Mouse (Mus musculus): ENCODE measurements around the gene Ggt5.

Gene Ggt5

DNA sequence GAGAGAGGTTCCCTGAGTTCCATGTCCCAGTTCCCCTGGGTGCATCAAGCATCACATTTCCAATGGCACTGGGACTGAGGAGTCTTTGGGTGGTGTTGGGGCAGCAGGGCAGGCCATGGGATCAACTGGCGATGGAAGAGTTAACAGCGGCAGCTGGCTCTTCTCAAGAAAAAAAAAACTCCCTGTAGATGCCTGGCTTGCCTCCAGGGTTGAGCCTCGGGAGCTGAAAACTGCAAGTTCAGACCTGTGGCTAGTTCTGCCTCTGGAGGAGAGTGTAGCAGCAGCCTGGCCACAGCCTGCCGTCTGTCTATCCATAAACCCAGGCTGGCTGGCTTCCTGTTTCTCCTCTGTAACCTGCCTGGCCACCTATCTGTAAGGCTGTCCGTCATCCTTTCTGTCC is at the start of gene Ggt5:
Gene Ggt5 (plus strand): TSS at position 212 of the 400 bp plus-strand sequence.
- peak; percentile 98 for DNase-seq

DNA sequence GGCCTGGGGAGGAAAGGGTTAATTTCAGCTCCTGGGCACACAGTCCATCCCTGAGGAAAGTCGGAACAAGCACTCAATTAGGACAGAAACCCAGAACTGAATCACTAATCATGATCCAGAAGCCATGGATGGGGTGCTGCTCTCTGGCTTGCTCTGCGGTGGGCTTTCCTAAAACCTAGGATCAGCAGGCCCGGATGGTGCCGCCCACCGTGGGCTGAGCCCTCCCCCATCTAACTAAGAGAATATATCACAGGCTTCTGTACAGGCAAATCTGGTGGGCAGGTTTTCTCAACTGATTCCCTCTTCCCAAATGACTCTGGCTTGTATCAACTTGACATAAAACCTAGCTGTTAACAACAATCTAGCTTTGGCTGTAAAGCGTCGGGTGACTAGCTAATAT is 41.2 kb upstream of the Ggt5 start:
- DNase-seq, result peak; percentile 59

DNA sequence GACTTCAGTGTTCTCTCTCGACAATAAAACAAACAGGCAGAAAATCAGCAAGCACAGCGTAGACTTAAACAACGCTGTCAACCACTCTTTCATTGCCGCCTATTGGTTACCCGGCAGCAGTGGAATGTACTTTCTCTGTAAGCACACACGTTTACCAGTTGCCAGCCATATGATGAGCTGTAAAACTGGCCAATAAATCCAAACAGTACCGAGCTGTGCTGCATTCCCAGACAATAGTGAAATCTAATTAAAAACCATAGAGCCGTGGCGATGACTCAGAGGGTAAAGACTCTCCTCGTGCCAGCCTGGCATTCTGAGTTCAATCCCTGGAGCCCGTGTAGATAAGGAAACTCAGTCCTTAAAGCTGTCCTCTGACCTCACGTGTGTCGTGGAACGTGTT is 40.7 kb upstream of the Ggt5 start:
- DNase-seq, result peak; percentile 79

DNA sequence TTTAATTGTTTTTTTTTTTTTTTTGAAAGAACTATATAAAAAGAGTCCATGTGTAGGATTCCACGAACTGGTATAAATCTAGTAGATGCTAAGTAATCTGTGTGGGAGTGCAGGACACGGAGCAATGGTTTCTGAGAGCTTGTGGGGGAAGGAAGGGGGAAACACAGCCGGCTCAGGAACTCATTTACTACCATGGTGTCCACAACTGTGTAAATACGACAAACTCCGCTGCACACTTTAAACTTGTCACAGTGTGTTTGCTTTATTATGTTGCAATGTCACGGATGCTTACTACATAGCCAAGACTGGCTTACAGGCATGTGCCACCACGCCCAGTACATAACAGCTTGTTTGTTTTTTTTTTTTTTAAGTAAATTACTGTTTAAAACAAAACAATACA is 39.3 kb upstream of the Ggt5 start:
- DNase-seq, result peak; percentile 19

DNA sequence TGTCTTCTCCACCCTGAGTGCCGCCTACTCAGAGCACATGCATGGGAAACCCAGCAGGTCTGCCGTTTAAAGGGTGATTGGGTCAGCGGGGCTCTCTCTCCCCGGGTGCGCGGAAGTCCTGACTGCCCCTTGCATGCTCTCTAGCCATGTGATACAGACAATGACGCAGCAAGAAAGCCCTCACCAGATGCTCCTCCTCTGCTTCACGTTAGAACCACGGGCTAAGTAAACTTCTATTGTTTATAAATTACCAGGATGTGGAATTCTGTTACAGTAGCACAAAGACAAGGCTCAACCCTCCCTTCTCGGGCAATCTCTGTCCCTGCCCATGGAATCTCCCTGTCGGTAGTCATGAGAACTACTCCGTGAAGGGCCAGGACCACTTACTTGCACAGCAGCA is 38.0 kb upstream of the Ggt5 start:
- DNase-seq, result peak; percentile 82

DNA sequence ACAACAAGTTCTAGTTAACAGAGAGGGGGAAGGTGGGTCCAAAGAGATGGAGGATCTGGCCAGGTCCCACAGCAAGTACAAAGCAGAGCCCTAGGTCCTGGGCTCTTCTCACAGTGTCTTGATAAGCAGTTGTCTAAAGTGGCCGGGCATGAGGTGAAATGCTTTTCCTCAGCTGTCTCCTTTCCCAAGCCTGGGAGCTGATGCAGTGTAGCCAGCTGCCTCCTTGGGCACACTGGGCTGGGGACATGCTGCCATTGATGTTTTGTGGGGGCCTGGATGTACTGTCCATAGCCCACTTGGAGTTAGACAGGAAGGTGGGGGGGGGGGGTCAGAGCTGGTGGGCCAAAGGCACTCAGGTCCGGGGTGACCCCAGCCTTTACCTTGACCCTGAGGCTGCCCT is 37.0 kb upstream of the Ggt5 start:
- peak; percentile 74 for DNase-seq

DNA sequence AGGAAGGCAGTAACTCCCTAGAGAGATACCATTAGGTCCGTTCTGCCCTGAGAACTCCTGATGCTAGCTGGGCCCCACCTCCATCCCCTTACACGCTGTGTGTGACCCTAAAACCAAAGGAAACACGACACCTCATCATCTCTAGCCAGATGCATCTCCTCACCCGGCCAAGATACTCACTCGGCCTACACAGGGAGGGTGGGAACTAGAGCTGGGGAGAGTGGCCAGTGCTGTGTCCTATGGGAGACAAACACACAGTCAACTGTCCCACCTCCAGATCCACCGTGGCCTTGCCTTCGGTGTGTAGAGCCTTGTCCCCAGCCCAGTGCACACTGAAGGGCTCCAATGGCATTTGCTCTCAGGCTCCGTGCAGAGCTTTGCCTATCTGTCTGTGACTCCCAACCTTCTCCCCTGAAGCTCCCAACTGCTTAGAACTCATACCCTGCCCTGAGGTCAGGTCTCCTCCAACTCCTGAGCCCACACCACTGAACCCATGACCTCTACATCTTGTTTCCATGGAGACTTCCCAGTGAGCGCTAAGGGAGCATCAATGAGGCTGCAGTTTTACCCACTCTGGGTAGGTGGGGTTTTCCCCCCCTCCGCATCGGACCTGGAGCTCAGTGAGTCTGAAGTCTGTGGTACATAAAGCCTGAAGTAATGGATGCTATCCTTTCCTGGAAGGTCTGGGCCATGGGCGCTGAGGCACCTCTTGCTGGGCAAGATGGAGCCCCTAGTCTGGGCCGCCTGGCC is 36.3 kb upstream of the Ggt5 start:
- peak; percentile 80 for DNase-seq

DNA sequence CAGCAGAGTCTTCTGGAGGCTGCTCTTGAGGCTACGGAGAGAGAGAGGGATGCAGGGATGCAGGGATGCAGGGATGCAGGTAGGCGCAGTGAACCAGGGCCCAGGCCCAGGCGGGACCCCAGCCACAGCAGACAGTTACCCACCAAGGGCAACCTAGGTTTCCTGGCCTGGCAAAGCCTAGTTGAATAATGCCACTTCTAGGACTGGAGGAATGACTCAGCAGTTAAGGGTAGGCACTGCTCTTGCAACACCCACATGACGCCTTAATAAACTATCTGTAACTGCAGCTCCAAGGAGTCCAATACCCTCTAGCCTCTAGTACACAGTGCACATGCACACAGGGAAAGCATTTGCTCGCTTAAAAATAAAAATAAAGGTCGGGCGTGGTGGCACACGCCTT is 35.0 kb upstream of the Ggt5 start:
- peak; percentile 71 for DNase-seq

DNA sequence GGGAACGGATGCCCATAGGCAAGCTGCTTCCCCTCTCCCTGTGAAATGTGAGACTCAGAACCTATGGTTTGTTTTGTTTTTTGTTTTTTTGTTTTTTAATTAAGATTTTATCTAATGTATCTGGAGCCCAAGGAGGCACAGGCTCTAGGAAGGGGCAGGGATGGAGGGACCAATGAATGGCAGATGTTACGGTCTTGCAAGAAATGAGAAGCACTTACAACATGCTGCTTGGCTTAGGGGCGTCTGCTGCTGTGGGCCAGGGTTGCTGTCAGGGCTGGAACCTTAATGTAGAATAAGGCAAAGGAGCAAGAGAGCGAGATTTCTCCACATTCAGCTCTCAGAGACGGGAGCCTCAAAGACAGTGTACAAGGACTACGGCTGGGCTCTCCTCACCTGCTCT is 33.6 kb upstream of the Ggt5 start:
- peak; percentile 70 for DNase-seq

DNA sequence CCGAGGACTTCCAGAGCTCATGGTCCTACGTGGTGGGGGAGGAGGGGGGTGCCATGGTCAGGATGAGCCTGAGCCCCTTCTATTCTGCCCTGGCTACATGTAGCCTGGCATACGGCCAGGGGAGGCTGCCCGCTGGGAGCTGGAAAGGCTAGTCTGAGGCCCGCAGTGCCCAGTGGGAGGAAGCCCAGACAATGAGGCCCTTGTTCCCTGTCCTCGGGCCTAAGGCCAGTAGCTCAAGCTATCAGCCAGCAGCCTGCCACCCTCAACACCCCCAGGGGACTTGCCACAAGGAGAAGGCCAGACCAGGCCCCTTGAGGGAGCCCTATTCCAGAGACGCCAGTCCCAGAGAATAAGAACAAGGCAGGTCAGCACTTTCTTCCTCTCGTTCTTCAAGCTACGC is 33.1 kb upstream of the Ggt5 start:
- peak; percentile 88 for DNase-seq

DNA sequence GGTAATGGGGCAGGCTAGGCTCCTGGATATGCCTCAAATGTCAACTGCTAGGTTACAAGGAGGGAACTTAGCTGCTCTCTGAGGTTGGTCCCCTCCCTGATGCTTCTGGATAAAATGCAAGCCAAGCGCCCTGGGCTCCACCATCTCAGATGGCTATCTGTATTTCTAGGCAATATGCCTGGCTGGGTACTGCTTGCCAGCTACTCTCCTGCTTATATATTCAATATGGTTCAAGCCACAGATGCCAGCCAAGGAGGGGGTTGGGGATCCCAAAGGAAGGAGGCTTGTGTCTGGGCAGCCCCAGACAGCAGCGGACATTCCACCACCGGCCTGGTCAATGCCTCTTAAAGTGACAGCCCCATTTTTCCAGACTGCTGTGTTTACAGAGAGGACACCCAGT is 30.6 kb upstream of the Ggt5 start:
- DNase-seq, result peak; percentile 87

DNA sequence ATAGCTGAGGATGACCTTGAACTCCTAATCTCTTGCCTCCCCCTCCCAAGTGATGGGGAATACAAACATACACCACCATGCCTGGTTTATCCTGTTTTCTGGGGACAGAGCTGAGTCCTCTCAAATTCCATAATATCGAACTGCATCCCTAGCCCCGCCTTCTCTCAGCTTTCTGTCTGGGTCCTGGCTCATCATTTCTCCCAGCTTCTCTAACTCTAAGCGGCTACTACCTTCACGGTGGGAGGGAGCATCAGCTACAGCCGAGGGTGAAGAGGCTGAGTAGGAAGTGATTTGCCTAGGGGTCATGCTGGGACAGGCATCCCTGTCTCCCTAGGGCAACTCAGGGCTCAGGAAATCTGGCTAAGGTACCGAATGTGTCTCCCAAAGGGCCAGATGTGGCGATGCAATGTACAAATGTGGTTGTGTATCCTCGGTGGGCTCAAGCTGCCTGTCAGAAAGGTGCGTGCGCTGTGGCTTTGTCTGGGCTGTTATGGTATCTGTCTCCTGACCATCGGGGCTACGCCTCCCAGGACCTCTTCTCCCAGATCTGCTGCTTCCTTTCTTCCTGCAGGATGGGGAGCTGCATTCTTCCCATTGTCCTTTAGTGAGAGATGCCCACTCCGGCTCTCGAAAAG is 30.0 kb upstream of the Ggt5 start:
- DNase-seq, result peak; percentile 88

DNA sequence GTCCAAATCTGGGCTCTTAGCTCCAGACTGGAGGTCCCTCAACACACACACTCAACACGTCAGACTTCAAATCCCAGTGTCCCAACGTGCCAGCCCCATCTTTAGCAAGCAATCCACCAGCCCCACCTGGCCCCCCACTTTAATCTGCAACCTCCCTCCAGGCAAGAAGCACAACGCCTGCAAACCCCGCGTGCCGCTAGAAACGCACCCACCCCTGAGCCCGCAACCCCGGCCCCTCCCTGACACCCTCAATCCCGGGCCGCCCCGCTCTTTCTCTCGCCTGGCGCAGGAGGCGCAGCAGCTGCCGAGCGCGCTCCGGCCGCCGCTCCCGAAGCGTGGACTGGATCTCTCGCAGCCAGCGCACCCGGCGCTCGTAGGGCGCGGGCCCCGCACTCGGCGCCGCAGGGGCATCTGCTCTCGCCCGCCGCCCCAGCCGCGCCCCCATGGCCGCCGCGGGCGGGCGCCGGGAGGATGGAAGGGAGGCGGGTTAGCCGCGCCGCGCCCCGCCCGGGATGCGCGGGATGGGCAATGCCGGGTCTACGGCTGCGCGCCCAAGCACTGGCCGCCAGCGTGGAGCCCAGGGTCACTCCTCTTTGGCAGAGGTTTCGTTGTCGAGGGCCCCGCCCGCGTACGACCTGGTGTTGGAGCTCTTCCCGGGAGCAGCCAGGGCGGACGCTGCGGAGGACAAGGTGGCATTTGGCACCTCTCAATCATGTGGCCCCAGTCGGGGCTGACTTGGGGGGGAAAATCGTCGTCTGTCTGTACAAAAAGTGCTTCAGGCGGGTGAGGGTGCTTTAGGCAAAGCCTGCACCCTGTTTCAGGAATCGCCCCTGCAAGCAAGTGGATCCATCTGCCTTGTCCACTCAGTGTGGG is 29.2 kb upstream of the Ggt5 start, which contains the start of gene Lrrc75b:
Gene Lrrc75b (minus strand): TSS at position 655 of the 873 bp plus-strand sequence.
- peak; percentile 96 for DNase-seq

DNA sequence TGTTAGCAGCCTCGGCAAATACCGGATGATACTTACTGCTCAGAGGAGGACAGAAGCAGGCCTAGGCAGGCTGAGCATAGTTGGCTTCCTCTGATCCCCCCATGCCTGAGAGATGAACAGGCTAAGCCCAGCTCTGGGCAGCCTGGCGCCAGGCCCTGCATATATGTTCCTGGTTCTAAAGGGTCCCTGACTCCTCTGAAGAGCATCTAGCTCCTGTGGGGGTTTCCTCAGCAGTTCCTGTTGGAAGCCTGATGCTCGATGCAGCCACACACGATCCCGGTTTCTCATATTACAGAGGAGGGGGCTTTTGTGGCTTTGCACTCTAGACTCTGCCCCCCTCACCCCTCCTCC is 28.6 kb upstream of the Ggt5 start:
- DNase-seq, result peak; percentile 88

DNA sequence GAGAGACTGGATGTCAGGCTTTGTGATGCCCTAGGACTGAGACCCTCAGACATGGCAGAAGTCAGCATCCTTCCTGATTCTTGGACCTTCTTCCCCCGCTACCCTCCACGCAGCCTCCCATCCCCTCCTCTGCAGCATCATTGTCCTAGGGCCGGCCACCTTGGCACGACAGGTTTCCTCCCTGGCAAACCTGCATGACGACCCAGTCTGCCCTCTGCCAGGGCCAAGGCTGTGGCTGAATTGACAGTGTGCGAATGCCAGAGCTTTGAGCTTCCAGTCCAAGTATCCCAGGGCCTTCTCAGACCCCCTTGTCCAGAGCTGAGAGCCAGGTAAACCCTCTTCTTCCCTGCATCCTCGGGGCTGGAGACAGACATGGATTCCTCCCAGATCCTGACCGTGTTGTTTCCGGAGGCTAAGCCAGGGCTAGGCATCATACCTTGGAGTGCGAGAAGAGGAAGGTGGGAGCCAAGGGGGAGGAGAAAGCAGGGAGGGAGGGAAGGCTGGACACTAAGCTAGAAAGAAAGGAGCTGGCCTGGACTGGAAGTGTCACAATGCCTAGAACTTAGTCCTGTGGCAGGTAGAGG is 28.0 kb upstream of the Ggt5 start, which contains the start of gene Ggt1:
Gene Ggt1 (plus strand): TSS at position 534 of the 584 bp plus-strand sequence.
- DNase-seq, result peak; percentile 86

DNA sequence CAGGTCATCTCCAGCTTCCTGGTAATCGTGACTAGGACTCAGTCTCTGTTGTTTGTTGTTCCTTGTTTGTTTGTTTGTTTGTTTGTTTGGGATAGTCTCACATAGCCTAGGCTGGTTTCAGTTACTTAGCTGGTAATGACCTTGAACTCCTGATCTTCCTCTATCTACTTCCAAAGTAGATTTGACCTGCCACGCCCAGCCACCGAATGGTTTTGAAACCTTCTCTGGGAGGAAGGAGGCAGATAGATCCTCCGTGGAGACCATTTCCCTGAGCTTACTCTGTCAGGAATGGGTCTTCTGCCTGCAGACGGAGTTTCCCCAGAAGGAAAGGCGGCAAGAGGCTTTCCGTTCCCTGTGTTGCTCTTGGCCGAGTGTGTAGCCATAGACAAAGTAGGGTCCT is 26.5 kb upstream of the Ggt5 start:
- DNase-seq, result peak; percentile 64

DNA sequence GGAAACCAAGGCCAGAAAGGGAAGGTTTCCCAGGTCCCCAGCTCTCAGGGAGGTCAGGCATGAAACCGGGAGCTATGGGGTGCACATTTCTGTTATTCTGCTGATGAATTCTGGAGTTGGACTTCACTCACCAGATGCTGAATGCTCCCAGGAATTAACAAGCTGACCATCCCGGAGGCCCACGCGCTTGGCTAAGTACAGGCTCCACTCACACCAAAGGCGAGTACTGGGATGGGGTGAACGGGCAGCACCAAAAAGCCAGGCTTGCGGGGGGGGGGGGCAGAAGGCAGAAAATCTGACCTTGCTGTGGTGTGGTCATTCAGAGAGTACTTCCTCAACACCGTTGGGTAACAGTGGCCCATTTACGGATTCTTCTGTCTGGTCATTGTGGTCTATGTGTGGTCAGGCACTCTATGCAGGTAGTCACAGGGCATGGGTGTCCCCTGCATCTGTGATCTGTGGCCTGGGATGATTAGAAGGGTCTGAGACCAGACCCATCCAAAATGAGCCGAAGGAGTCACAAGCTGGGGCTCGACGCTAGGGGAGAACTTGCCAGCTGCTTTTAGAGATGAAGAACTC is 24.4 kb upstream of the Ggt5 start:
- peak; percentile 58 for DNase-seq

DNA sequence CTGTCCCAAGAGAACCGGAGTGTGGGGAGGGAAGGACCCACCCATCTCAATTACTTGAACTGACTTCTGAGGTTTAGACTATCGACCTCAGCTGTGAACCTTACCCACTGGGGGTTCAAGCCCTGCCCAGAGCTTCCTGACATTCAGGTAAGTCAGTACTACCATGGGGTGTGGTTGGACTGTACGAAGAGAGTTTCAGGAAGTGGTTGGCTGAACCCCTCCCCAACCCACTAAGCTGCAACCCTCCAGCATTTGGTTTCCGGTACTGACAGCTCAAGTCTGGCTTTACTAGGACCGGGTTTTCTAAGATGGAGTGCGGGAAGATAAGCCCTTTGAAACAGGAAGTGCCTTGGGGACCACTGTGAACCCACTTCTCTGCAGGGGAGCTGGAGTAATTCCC is 23.7 kb upstream of the Ggt5 start:
- peak; percentile 88 for DNase-seq

DNA sequence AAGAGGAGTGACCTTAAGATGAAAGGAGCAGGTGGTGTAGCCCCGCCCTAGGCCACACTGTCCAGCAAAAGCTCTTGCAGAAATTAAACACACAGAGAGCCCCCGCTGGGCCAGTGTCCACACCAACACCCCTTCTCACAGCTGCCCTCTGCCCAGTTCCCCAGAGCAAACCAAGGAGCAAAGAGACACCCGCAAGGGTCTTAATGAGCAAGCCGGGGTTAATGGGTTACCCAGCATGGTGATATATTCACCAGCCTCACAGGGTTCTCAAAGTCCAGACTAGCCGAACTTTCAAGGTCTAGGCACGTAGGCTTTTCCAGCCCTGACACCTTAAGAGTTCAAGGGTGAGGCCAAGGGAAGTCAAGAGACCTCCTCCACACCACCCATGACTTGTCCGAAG is 23.2 kb upstream of the Ggt5 start:
- DNase-seq, result peak; percentile 87

DNA sequence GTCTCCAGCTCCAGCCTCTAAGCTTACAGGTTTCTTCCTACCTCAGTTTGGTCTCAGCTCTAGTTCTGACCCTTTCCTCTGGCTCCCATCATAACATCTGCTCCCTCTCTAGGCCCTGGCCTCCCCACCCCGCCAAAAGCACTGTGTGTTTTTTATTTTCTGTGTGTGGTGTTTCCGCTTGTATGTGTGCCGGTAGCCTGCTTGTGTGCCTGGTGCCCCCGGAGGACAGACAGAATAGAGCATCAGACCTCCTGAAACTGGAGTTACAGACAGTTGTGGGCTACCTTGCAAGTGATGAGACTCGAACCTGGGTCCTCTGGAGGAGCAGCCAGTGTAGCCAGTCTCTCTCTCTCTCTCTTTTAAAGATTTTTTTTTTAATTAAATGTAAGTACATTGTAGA is 22.8 kb upstream of the Ggt5 start:
- no peak for DNase-seq

DNA sequence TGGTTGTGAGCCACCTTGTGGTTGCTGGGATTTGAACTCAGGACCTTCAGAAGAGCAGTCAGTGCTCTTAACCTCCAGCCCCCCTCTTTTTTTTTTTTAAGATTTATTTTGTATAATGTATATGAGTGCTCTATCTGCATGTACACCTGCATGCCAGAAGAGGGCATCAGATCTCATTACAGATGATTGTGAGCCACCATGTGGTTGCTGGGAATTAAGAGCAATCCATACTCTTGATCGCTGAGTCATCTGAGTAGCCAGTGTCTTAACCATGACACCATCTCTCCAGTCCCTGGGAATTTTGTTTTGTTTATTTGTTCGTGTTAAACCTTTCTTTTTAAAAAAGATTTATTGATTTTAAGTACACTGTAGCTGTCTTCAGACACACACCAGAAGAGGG is 22.4 kb upstream of the Ggt5 start:
- DNase-seq, result peak; percentile 42

DNA sequence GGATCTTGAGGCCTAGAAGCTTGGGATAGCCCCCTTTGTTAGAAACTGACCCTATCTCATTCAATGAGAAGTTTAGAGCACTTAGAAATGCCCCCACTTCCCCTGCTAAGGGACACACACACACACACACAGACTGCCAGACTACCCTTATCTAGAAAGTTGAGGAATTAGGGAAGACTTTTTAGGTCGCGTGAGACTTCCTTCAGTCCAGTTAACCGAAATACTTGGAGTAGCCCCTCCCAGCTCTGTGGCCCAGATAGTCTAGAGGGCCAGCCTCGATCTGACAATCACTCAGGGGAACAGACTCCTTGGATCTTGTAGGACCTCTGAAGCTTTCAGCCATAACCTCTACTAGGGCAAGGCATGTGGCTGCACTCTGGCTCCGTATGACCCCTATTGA is 21.1 kb upstream of the Ggt5 start:
- DNase-seq, result no peak

DNA sequence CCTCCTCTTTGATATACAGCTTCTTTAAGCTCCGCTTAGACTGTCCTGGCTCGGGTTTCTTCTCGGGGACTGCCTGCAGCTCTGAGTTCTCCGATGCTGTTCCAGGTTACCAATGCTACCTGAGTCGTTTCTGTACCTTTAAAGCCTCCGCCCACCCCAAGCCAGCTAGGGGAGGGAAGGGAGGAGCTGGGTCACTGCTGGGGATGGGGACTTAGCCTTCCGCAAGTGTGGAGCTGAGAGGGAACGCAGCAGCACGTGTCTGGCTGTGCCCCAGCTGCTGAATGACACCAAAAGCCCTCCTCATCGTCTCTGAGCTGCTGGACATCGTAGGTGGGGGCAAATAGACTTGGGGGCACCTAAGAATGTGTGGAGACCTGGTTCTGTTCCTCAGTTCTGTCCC is 20.7 kb upstream of the Ggt5 start:
- no peak for DNase-seq
